Mouse (Mus musculus): ENCODE measurements around the gene Camkmt.

- TF ChIP-seq CTCF (conservative IDR thresholded peaks at IDR 0.05; ENCODE audit: insufficient read depth, insufficient read length, low read depth, low read length): no peak
- no peak for TF ChIP-seq POLR2A (IDR thresholded peaks at IDR 0.05; ENCODE audit: low read depth, low read length)
These were observed 6.0 kb downstream of the Camkmt start for GRCm38 (mm10) chr17:85096396-85096795.
